Mouse (Mus musculus) CH12.LX (cell line): Measurements from ENCODE around the gene Six4. TPM values are rescaled to one million over a fixed set of nuclear protein-coding genes. Genes with fewer than 3 reads are reported as not detected.
A peak's percentile ranks its signal among the peaks of the same experiment; 100 is the strongest.

Experiments
- DNase-seq: peaks from one replicate; pipeline ENCODE4 v3.0.0-alpha.2; 2013; ENCODE audit errors: extremely low read depth
- H3K27ac ChIP-seq: 2 replicates; pipeline ENCODE4 v1.5.1; 2012; ENCODE audit warnings: low read depth, mild to moderate bottlenecking, control low read depth, moderate library complexity; ENCODE audit not compliant: insufficient read depth
- H3K27me3 ChIP-seq: replicated peaks from 2 replicates; pipeline ENCODE3; 2012; ENCODE audit warnings: inconsistent platforms
- H3K36me3 ChIP-seq, 2 experiments: replicated peaks in 1 of 2; 2 replicates each; pipeline versions ENCODE3 to v1.6.1; 2012; ENCODE audit warnings: inconsistent platforms in 1 of 2, low read length in 1 of 2, mild to moderate bottlenecking in 1 of 2, mixed read lengths in 1 of 2, moderate library complexity in 1 of 2; ENCODE audit not compliant: control insufficient read depth in 1 of 2, insufficient read depth in 1 of 2
- H3K4me1 ChIP-seq, 2 experiments: 2 replicates each; pipeline ENCODE4 v1.6.1; 2012; ENCODE audit warnings: inconsistent platforms in 1 of 2, moderate library complexity in 1 of 2; ENCODE audit not compliant: insufficient read depth in 2 of 2, control insufficient read depth in 1 of 2
- H3K4me2 ChIP-seq: 2 replicates; pipeline ENCODE4 v1.6.1; 2012; ENCODE audit warnings: low read depth, mild to moderate bottlenecking, control low read depth; ENCODE audit not compliant: poor library complexity, insufficient read depth, severe bottlenecking
- H3K4me3 ChIP-seq, 3 experiments: fragments of 150-350 bp in 1 of 3; sonication (generic) in 1 of 3; replicated peaks in 1 of 3; 2 replicates each; pipeline versions ENCODE3 to v1.5.1; 2011 to 2012; ENCODE audit warnings: low read depth in 2 of 3, low read length in 2 of 3, mild to moderate bottlenecking in 2 of 3, moderate library complexity in 2 of 3, control low read depth in 1 of 3, improper control_type of control experiment in 1 of 3, inconsistent platforms in 1 of 3, mixed read lengths in 1 of 3; ENCODE audit not compliant: poor library complexity in 1 of 3
- H3K79me2 ChIP-seq: replicated peaks from 2 replicates; pipeline ENCODE4 v1.6.1; 2012; ENCODE audit warnings: mild to moderate bottlenecking, moderate library complexity; ENCODE audit not compliant: control insufficient read depth, poor library complexity, insufficient read depth, severe bottlenecking; ENCODE audit errors: extremely low read depth
- H3K9ac ChIP-seq: 2 replicates; pipeline ENCODE4 v1.6.1; 2012; ENCODE audit warnings: low read depth, mild to moderate bottlenecking, control low read depth, moderate library complexity; ENCODE audit not compliant: insufficient read depth
- H3K9me3 ChIP-seq: replicated peaks from 2 replicates; pipeline ENCODE3; 2012; ENCODE audit warnings: low read length, inconsistent platforms, mixed read lengths
- BHLHE40 ChIP-seq: IDR thresholded peaks from 2 replicates; pipeline ENCODE4 v1.6.1; 2011; ENCODE audit warnings: mild to moderate bottlenecking, low read depth, low read length, improper control_type of control experiment
- CHD2 ChIP-seq: IDR thresholded peaks from 2 replicates; pipeline ENCODE4 v1.6.1; 2011; ENCODE audit warnings: low read length, improper control_type of control experiment
- CTCF ChIP-seq, 2 experiments: IDR thresholded peaks in 1 of 2; conservative IDR thresholded peaks in 1 of 2; 2 replicates each; pipeline ENCODE4 v1.5.1; 2011 to 2012; ENCODE audit warnings: low read depth in 2 of 2, low read length in 2 of 2, improper control_type of control experiment in 1 of 2, inconsistent platforms in 1 of 2, mild to moderate bottlenecking in 1 of 2, moderate library complexity in 1 of 2
- E2F4 ChIP-seq: IDR thresholded peaks from 2 replicates; pipeline ENCODE4 v1.6.1; 2011; ENCODE audit warnings: low read depth, low read length, improper control_type of control experiment; ENCODE audit not compliant: insufficient replicate concordance
- ELF1 ChIP-seq: IDR thresholded peaks from 2 replicates; pipeline ENCODE4 v1.6.1; 2014; ENCODE audit warnings: low read depth, mild to moderate bottlenecking, inconsistent platforms, low read length, improper control_type of control experiment
- EP300 ChIP-seq: IDR thresholded peaks from 2 replicates; pipeline ENCODE4 v1.6.1; 2011; ENCODE audit warnings: low read length, improper control_type of control experiment
- ETS1 ChIP-seq: conservative IDR thresholded peaks from 2 replicates; pipeline ENCODE4 v1.6.1; 2012; ENCODE audit warnings: low read depth, mild to moderate bottlenecking, inconsistent platforms, low read length, improper control_type of control experiment, moderate library complexity
- HCFC1 ChIP-seq: IDR thresholded peaks from 2 replicates; pipeline ENCODE4 v1.6.1; 2012; ENCODE audit warnings: low read depth, mild to moderate bottlenecking, inconsistent platforms, low read length, improper control_type of control experiment
- IRF4 ChIP-seq: IDR thresholded peaks from 2 replicates; pipeline ENCODE4 v1.6.1; 2014; ENCODE audit warnings: low read depth, mild to moderate bottlenecking, inconsistent platforms, low read length, improper control_type of control experiment
- KAT2A ChIP-seq: IDR thresholded peaks from 2 replicates; pipeline ENCODE4 v1.6.1; 2012; ENCODE audit warnings: low read length, improper control_type of control experiment, inconsistent platforms; ENCODE audit not compliant: insufficient replicate concordance
- MAFK ChIP-seq: IDR thresholded peaks from 2 replicates; pipeline ENCODE4 v1.6.1; 2011; ENCODE audit warnings: low read length, improper control_type of control experiment; ENCODE audit not compliant: insufficient replicate concordance
- MAX ChIP-seq: IDR thresholded peaks from 2 replicates; pipeline ENCODE4 v1.6.1; 2011; ENCODE audit warnings: low read length, improper control_type of control experiment
- MAZ ChIP-seq: IDR thresholded peaks from 2 replicates; pipeline ENCODE4 v1.6.1; 2012; ENCODE audit warnings: low read depth, mild to moderate bottlenecking, inconsistent platforms, low read length, improper control_type of control experiment, moderate library complexity
- NELFE ChIP-seq: IDR thresholded peaks from 2 replicates; pipeline ENCODE4 v1.6.1; 2011; ENCODE audit warnings: low read depth, low read length, improper control_type of control experiment
- NRF1 ChIP-seq: IDR thresholded peaks from 2 replicates; pipeline ENCODE4 v1.6.1; 2014; ENCODE audit warnings: low read depth, mild to moderate bottlenecking, inconsistent platforms, low read length, improper control_type of control experiment, moderate library complexity
- PAX5 ChIP-seq: IDR thresholded peaks from 2 replicates; pipeline ENCODE4 v1.6.1; 2012; ENCODE audit warnings: low read length, inconsistent platforms, mixed read lengths
- POLR2A ChIP-seq: IDR thresholded peaks from 2 replicates; pipeline ENCODE4 v1.6.1; 2011; ENCODE audit warnings: low read depth, mild to moderate bottlenecking, improper control_type of control experiment, low read length
- POLR2AphosphoS2 ChIP-seq: IDR thresholded peaks from 2 replicates; pipeline ENCODE4 v1.6.1; 2011; ENCODE audit warnings: low read depth, low read length, improper control_type of control experiment
- SIN3A ChIP-seq: IDR thresholded peaks from 2 replicates; pipeline ENCODE4 v1.6.1; 2012; ENCODE audit warnings: low read length, improper control_type of control experiment, inconsistent platforms
- TBP ChIP-seq: conservative IDR thresholded peaks from 2 replicates; pipeline ENCODE4 v1.6.1; 2011; ENCODE audit warnings: low read depth, low read length, improper control_type of control experiment
- TCF12 ChIP-seq: IDR thresholded peaks from 2 replicates; pipeline ENCODE4 v1.6.1; 2014; ENCODE audit warnings: low read depth, mild to moderate bottlenecking, inconsistent platforms, low read length, improper control_type of control experiment
- UBTF ChIP-seq: IDR thresholded peaks from 2 replicates; pipeline ENCODE4 v1.6.1; 2012; ENCODE audit warnings: low read depth, mild to moderate bottlenecking, inconsistent platforms, low read length, improper control_type of control experiment, moderate library complexity
- USF2 ChIP-seq: conservative IDR thresholded peaks from 2 replicates; pipeline ENCODE4 v1.6.1; 2011; ENCODE audit warnings: low read depth, low read length, improper control_type of control experiment
- ZKSCAN1 ChIP-seq: IDR thresholded peaks from 2 replicates; pipeline ENCODE4 v1.6.1; 2012; ENCODE audit warnings: low read depth, inconsistent platforms, low read length, improper control_type of control experiment, borderline replicate concordance
- ZNF384 ChIP-seq: IDR thresholded peaks from 2 replicates; pipeline ENCODE4 v1.6.1; 2012; ENCODE audit warnings: low read depth, low read length, improper control_type of control experiment, inconsistent platforms
- dilution Hi-C: fragments of 300-500 bp; cut with MboI; formaldehyde crosslinking; loops from 2 replicates; pipeline ENCODE4 v1.14.3; 2020; ENCODE audit warnings: low sequenced_read_pairs; ENCODE audit not compliant: extremely low pct_unique_long_range_greater_than_20kb, extremely low pct_ligation_motif_present
- in situ Hi-C: fragments of 300-500 bp; cut with MboI; formaldehyde crosslinking; loops from 3 replicates; pipeline ENCODE4 v1.14.3; 2019; ENCODE audit warnings: low sequenced_read_pairs, low pct_ligation_motif_present, low pct_unique_long_range_greater_than_20kb, mixed read lengths
- polyA plus RNA-seq: library from polyadenylated mRNA; unstranded; fragments of >175 nt; gene quantifications from 2 replicates; pipeline ENCODE4 v1.2.1, GENCODE M21; 2012; ENCODE audit warnings: low read depth; ENCODE audit not compliant: insufficient read length
- total RNA-seq, 2 experiments: library from RNA; depleted of rRNA; stranded (reverse); fragments of 300-350 nt in 1 of 2; fragments of >200 nt in 1 of 2; gene quantifications; 2 replicates each; pipeline ENCODE4 v1.2.3; 2012 to 2014

The Six4 gene
- total and polyA plus RNA-seq, 3 experiments = 2.0 to 2.5 (median 2.2) TPM

DNA sequence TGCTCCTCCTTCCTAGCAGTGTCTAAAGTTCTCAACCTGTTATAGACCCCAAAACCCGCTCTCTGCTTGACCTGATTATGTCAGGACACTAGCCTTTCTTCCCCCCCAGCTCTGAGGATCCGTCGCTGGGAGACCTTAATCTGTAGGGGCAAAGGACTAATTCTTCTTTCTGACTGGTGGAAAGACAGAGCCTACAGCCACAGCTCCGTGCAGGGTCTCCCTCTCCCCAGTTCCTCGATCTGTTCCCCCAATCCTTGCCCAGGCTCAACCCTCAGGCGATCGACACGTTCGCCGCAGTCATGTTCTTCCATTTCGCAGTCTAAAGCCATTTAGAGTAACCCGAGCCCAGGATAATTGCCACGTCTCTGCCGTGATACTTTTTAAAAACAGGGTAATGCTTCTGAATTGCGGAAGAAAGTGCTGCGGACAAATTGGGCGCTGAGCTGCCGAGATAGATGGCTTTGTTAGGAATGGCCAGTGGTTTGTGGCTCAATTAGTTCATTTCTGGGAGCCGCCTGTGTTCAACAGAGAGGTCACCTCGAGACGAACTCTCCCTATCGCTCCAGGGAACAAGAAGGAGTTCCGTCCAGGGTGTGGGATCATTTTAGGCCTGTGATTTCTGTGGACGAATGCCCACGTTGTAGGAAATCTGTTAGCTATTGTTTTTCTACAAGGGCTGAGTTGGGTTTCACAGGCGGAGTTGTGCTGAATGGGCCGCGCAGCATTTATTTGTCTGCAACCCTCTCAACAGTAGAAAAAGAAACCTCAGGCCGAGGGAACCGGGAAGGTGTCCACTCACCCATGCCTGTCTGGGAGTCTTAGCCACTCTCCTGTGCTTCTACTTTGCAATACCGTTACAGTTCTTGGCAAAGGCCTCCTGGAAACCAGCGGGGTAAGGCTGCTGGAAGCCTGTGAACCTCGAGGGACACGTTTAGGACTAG lies 60.3 kb downstream of the Six4 start:
- Histone ChIP-seq H3K27me3 (peaks cover 42% of the 10 kb centered on the region), H3K9ac (peak overlapping the region; percentile 79; the same call in 1 of the 2 replicates), H3K36me3 (no peaks in the 10 kb centered on the region), H3K4me1 (peaks cover 0 to 12% of the 10 kb centered on the region in 2 experiments; a peak in 2 of 4 replicates), H3K4me2 (peak overlapping the region; percentile 70), H3K9me3 (no peaks in the 10 kb centered on the region)
- dilution Hi-C loops = no loop called here
- in situ Hi-C loops = no loop called here
- no peak for TF ChIP-seq ZKSCAN1
- no peak for TF ChIP-seq ELF1
- TF ChIP-seq CHD2 = 0 out of 2 replicates have a peak, but pooled peaks have one; percentile 20
- TF ChIP-seq SIN3A = peak; percentile 17; the same call in 1 of the 2 replicates
- TF ChIP-seq NELFE = peak; percentile 12; the same call in 1 of the 2 replicates
- no peak for TF ChIP-seq ZNF384
- no peak for TF ChIP-seq POLR2AphosphoS2
- no peak for TF ChIP-seq MAZ
- TF ChIP-seq BHLHE40 = no peak
- TF ChIP-seq PAX5 = no peak
- TF ChIP-seq TCF12 = no peak
- TF ChIP-seq UBTF = no peak
- no peak for TF ChIP-seq HCFC1
- TF ChIP-seq IRF4 = no peak
- TF ChIP-seq USF2 = no peak
- no peak for TF ChIP-seq MAX
- no peak for TF ChIP-seq CTCF (conservative IDR thresholded peaks at IDR 0.05 in 1 of 2, IDR thresholded peaks at IDR 0.05 in 1 of 2; ENCODE audit: low read depth in 2 of 2, low read length in 2 of 2)
- TF ChIP-seq NRF1 = no peak
- no peak for TF ChIP-seq TBP
- TF ChIP-seq, all 38 proteins: peak for 3
- no peaks in the 10 kb centered on the region for H3K79me2 ChIP-seq
- no peak overlapping the region for H3K27ac ChIP-seq
- peak overlapping the region; percentile 54 to 77 (median 65) for H3K4me3 ChIP-seq
- DNase-seq = no peak

DNA sequence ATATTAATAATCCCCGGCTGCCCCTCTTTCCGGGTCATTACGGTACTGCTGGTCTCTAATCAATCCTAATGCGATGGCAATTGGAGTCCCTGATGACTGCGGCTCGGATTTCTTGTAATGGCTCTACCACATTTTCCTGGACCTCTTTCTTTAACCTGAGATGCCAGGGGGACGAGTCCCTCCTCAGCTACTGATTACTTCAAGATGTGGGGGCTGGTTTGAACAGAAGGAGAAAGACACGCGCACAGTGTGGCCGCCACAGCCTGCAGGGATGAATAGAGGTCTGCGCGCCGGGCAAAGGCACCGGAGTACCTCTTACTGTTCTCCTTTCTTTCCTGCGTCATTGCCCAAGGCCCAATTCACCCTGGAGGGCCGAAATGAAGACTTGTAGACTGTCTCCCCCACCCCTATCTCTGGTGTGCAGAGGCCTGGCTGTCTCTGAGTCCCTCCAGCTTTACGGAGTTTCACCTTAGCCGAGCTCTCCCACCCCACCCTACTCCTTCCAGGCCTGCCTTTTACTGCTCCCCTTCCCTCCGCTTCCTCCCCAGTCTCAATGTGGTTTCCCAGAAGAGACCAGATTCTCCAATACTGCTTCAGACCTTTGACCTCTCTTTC lies 61.1 kb downstream of the Six4 start:
- Histone ChIP-seq H3K79me2 (no peaks in the 10 kb centered on the region), H3K9me3 (no peaks in the 10 kb centered on the region), H3K9ac (no peak overlapping the region), H3K4me2 (no peak overlapping the region)
- DNase-seq = no peak
- in situ Hi-C loops (no loop called here), dilution Hi-C loops (no loop called here)
- TF ChIP-seq IRF4 = no peak
- TF ChIP-seq MAFK = no peak
- TF ChIP-seq HCFC1 = no peak
- TF ChIP-seq POLR2AphosphoS2 = no peak
- no peak for TF ChIP-seq ETS1
- no peak for TF ChIP-seq PAX5
- no peak for TF ChIP-seq E2F4
- no peak for TF ChIP-seq CTCF (conservative IDR thresholded peaks at IDR 0.05 in 1 of 2, IDR thresholded peaks at IDR 0.05 in 1 of 2; ENCODE audit: low read depth in 2 of 2, low read length in 2 of 2)
- no peak for TF ChIP-seq EP300
- TF ChIP-seq USF2 = no peak
- TF ChIP-seq CHD2 = no peak
- TF ChIP-seq POLR2A = no peak
- TF ChIP-seq KAT2A = no peak
- TF ChIP-seq, all 38 proteins: peak for 0
- Histone ChIP-seq H3K27me3 (peaks cover 49% of the 10 kb centered on the region), H3K4me3 (no peak overlapping the region), H3K4me1 (peaks cover 0 to 12% of the 10 kb centered on the region in 2 experiments; a peak in 2 of 4 replicates), H3K27ac (no peak overlapping the region), H3K36me3 (no peaks in the 10 kb centered on the region)
